Mouse (Mus musculus) urinary bladder, postnatal 4 days (tissue): ENCODE results near the gene Btbd9.

Source experiments
- DNase-seq, 2 experiments: peaks; one replicate each; pipeline ENCODE4 v3.0.0; 2021 to 2022; ENCODE audit warnings: low spot score in 2 of 2

Gene Btbd9

GRCm38 (mm10) chr17:30602175-30602574, 25.9 kb upstream of the Btbd9 start:
- no peak for DNase-seq

- no peak for DNase-seq
These were observed 22.0 kb upstream of the Btbd9 start for GRCm38 (mm10) chr17:30598300-30598699.

DNA sequence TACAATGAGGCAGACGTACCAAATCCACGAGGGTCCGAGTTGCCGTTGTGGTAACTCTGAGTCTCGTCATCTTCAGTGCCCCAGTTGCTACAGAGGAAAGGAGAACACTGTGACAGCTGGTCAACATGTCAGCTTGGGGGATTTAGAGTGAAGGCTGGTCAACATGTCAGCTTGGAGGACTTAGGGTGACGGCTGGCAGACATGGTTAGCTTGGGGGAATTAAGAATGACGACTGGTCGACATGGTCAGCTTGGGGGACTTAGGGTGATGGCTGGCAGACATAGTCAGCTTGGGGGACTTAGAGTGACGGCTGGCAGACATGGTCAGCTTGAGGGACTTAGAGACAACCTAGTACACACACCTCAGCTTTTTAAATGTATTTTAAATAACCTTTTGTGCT, 21.5 kb upstream of the Btbd9 start:
- no peak for DNase-seq

DNA sequence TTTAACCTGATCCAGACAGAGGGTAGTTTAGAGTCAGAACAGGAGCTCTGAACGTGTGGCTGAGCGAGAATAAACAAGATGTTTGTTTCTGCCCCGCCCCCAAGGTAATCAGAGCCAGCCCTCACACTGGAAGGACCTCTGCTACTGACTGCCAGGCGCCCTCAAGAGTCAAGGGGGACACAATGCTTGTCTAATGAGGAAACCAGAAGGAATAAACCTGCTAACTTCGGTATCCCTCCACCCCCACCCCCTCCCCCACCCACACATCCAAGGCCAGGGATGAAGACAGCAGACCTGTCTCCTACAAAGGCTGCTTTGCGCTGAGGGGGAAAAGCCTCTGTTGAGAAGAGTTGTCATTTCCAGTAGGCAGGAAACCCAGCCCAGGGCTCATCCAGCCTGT, 18.6 kb upstream of the Btbd9 start:
- no peak for DNase-seq

DNA sequence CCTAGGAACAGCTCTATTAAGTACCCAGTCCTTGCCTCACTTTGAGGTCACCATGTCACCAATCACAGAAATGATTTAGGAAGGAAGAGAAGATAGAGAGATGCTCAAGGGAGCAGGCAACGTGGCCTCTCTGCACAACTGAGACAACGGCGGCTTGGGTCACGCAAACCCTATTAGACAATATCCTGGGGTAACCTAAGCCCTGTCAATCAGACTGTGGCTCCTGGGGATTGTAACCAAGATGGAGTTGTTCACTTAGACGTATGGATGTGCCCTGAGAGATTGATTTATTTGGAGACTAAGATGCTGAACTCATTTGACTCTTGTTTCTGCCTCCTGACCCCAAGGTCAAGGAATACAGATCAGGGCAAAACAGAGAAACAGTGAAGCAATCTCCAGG, 18.1 kb upstream of the Btbd9 start:
- no peak for DNase-seq

- DNase-seq: peak in 1 of 2 experiments; percentile 39
These were observed 14.3 kb upstream of the Btbd9 start for GRCm38 (mm10) chr17:30590417-30591198.

DNA sequence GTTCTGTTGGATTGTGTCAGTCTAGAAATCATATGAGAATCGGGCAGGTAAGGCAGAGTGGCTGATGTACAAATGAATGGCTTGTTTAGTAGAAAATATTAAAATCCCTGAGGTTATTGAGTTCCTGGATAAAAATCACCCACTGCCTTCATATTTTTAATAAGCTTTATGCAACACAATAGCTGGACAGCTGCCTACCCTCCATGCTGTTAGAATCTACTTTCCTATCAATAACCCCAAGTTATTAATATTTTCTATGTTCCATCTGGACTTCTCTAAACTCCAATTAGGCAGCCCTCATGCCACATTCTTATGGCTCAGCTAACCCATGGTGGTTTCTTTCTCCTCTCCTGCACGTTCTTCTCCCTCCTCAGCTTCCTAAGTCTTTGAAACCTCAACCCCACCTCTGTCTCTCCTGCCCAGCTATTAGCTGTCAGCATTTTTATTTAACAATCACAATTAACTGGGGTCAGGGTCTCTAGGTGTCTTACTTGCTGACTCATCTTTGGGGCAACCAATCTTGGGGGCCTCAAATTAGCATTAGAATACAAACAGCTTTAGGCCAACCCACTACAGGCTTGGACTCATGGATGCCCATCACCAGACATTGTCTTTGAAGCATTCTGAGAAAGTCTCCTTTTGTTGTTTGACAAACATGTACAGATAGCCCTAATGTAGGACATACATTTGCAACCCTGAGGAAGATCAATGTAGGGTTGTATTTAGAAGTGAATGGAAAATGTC, 7.1 kb upstream of the Btbd9 start:
- DNase-seq: no peak

DNA sequence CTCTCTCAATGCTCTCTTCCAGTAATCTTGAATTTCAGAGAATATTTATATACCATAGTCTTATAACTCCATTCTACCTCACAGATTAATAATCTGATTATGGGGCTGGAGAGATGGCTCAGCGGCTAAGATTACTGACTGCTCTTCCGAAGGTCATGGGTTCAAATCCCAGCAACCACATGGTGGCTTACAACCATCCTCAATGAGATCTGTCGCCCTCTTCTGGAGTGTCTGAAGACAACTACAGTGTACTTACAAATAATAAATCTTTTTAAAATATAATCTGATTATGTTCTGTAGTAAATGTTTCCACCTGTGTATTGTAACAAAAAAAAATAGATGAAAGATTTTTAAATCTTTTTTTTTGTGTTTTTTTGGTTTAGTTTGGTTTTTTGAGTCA, 6.0 kb upstream of the Btbd9 start:
- no peak for DNase-seq

GRCm38 (mm10) chr17:30581201-30581600, 4.9 kb upstream of the Btbd9 start:
- no peak for DNase-seq

DNA sequence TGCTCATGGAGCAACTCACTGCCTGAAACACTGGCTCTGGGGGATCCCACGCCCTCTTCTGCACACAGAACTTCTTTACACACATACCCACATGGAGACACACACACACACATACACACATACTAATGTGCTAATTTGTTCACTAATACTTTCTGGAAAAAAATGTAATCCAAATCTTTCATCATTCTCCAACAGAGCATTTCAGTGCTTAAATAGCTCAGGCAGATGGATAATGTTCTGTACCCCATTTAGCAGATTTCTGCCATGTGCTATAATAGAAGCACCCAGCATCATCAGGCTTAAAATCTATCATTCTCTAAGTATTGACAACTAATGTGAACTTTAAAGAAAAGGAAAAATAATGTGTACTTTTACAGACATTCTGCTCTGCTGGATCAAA, 4.5 kb upstream of the Btbd9 start:
- no peak for DNase-seq

- no peak for DNase-seq
These were observed 658 bp upstream of the Btbd9 start for GRCm38 (mm10) chr17:30576946-30577345.

- peak in 1 of 2 experiments; percentile 44 for DNase-seq
These were observed 975 bp downstream of the Btbd9 start for GRCm38 (mm10) chr17:30575121-30575904.

DNA sequence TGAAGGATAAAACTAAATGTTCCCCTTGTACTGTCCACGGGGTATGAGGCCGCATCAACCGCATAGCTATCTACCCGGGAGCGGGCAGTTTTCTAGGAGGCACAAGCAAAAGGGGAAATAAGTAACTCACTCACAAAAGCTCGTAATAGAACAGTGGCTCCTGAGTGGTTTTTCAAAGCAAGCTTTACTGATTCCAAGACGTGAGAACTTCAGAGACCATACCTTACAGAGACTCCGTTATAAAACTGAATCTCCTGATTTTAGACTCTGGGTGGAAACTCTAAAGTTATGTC, 1.6 kb downstream of the Btbd9 start:
- no peak for DNase-seq

- no peak for DNase-seq
These were observed 2.1 kb downstream of the Btbd9 start for GRCm38 (mm10) chr17:30573990-30574782.

GRCm38 (mm10) chr17:30570971-30571370, 5.3 kb downstream of the Btbd9 start:
- DNase-seq: no peak

GRCm38 (mm10) chr17:30570173-30570572, 6.1 kb downstream of the Btbd9 start:
- no peak for DNase-seq

GRCm38 (mm10) chr17:30568473-30568872, 7.8 kb downstream of the Btbd9 start:
- DNase-seq: no peak

DNA sequence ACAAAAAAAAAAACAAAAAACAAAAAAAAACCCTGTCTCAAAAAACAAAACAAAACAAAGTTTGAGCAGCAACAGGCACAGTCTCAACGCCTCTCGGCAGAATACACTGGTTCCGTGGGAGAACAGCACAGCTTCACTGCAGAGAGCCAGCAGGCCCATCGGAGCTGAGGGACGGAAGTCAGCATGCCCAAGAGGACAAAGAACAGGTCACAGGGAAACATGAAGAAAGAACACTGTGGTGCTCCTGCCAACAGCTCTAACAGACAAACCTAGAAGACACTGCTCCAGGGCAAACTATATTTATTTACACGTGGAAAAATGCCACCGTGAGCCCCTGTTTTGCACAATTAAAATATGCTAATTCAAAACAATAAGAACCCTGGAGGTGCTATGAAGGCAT, 11.3 kb downstream of the Btbd9 start:
- no peak for DNase-seq

- DNase-seq: no peak
These were observed 11.9 kb downstream of the Btbd9 start for GRCm38 (mm10) chr17:30564407-30564806.

GRCm38 (mm10) chr17:30563484-30564075, 12.7 kb downstream of the Btbd9 start:
- no peak for DNase-seq

- DNase-seq: no peak
These were observed 13.5 kb downstream of the Btbd9 start for GRCm38 (mm10) chr17:30562770-30563169.
